Comparison of ENCODE assay signal across 8 mouse cellular contexts in the genomic region with DNA sequence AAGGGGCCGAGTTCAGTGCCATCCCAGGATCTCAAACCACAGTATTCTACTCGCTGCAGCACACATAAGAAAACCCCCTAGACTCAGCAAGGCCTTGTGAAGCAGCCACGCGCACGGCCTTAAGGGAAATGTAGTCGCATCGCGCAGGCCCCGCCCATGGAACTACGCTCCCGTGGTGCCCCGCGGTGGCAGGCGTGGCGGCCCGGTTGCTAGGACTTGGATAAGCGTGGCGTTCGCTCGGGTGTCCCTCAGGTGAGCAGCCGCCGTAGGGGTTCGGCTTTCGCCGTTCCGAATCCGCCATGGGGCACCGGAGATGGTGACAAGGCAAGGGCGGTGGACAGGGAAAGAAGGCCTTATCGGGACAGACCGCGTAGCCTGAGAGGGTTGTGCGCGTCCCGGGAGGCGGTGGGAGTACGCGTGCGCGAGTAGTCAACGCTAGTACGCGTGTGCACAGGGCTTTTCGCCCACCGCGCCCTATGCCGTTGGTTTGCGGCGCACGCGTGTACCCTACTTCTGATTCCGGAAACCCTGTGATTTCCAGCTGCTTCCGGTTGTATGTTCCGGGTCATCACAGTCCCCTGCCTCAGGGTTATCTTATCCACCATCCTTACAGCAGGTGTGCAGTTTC. TPM values are rescaled to one million over a fixed set of nuclear protein-coding genes. Genes with fewer than 3 reads are reported as not detected.
DNase-seq lines count a peak whose midpoint lies in the region; ATAC-seq lines count a peak whose summit lies in the region.

A gene (plus strand): TSS at position 175 of the 628 bp plus-strand sequence.
A gene (plus strand): TSS at position 183 of the 628 bp plus-strand sequence.

- no peaks in the 10 kb centered on the region for H3K9me3 ChIP-seq in hindbrain, embryonic 12.5 days (replicated peaks)

- H3K27ac ChIP-seq in hindbrain, embryonic 12.5 days, result peak within 1 kb of the TSS; percentile 82

- peak; percentile 92 for DNase-seq in MN1 (ENCODE audit: low spot score)
- DNase-seq in cerebellum, adult 9-10 months, result peak; percentile 95
- DNase-seq in frontal cortex, adult 2 months (ENCODE audit: extremely low spot score in 1 of 2, low spot score in 1 of 2), result peak; percentile 93 to 96
- peak; percentile 96 to 99 for DNase-seq in layer of hippocampus, postnatal 14 days (ENCODE audit: low spot score in 2 of 2)
- peak; percentile 93 for DNase-seq in lung, postnatal 14 days
- peak; percentile 76 for DNase-seq in retina, adult 2 months (ENCODE audit: low read depth, low spot score)
- peak; percentile 95 to 96 for DNase-seq in thymus, postnatal 36 days

- H3K36me3 ChIP-seq in hindbrain, embryonic 12.5 days, result peaks cover 17% of the 10 kb centered on the region

- peak within 1 kb of the TSS; percentile 60 for H3K4me3 ChIP-seq in hindbrain, embryonic 12.5 days

- H3K4me1 ChIP-seq in hindbrain, embryonic 12.5 days, result peaks cover 20% of the 10 kb centered on the region

- H3K9ac ChIP-seq in hindbrain, embryonic 12.5 days, result peak within 1 kb of the TSS; percentile 71

- under 1% methylated on average over 54 of the region's 54 CpGs for WGBS in hindbrain, embryonic 12.5 days

- ATAC-seq in hindbrain, embryonic 12.5 days (ENCODE audit: low FRiP score), result peak; percentile 95

- peak within 1 kb of the TSS; percentile 95 for H3K4me2 ChIP-seq in hindbrain, embryonic 12.5 days (replicated peaks)

- no peaks in the 10 kb centered on the region for H3K27me3 ChIP-seq in hindbrain, embryonic 12.5 days

RNA-seq across cellular contexts. Expression of the first gene that starts in this region (rescaled TPM):
- polyA plus RNA-seq in frontal cortex, adult 2 months (2012; rRNA removed), result 61.0 and 66.1 TPM in 2 replicates
- polyA plus RNA-seq in hindbrain, embryonic 12.5 days (2016; fragmentation: Nextera tagmentation; extraction: Ambion mirVana), result 60.3 and 69.4 TPM in 2 replicates
- total RNA-seq in layer of hippocampus, postnatal 14 days (2021), result 10 to 100 TPM; 38.5 to 40.7 TPM

RNA-seq across cellular contexts. Expression of the second gene that starts in this region (rescaled TPM):
- polyA plus RNA-seq in frontal cortex, adult 2 months (2012; rRNA removed), result 5.6 and 8.1 TPM in 2 replicates
- 4.8 and 5.5 TPM in 2 replicates for polyA plus RNA-seq in hindbrain, embryonic 12.5 days (2016; fragmentation: Nextera tagmentation; extraction: Ambion mirVana)
- total RNA-seq in layer of hippocampus, postnatal 14 days (2021), result 1 to 10 TPM; 2.3 to 2.8 TPM

Comparison
In these comparisons a context has a peak if more than half of its experiments do, and no peak if none do; other contexts are left out.
1. Peak in every context shown above with its lines: DNase-seq, ATAC-seq, H3K4me3 ChIP-seq and H3K27ac ChIP-seq.